Mouse (Mus musculus) lung, adult 2 months (tissue): ENCODE data around the gene Pycr1.

Source experiments
- CTCF ChIP-seq: fragments of 200-500 bp; IDR thresholded peaks from 2 replicates; pipeline ENCODE4 v1.5.1; 2011; ENCODE audit warnings: mild to moderate bottlenecking, low read length, control low read depth; ENCODE audit not compliant: insufficient read depth
- POLR2A ChIP-seq: fragments of 200-500 bp; IDR thresholded peaks from 2 replicates; pipeline ENCODE4 v1.6.1; 2011; ENCODE audit warnings: low read depth, mild to moderate bottlenecking, control low read depth, low read length, borderline replicate concordance; ENCODE audit errors: extremely low read depth

GRCm38 (mm10) chr11:120641255-120641654 lies 2.3 kb downstream of the Pycr1 start:
- TF ChIP-seq CTCF: no peak
- no peak for TF ChIP-seq POLR2A
